Mouse (Mus musculus) left cerebral cortex, postnatal 36 days (tissue): ENCODE data around the gene Tas2r143. TPM values are rescaled to one million over a fixed set of nuclear protein-coding genes. Genes with fewer than 3 reads are reported as not detected.

Experiments used
- DNase-seq, 2 experiments: peaks; one replicate each; pipeline ENCODE4 v3.0.0; 2021 to 2022; ENCODE audit warnings: low spot score in 2 of 2, mixed read lengths in 1 of 2
- intact Hi-C: fragments of 180-260 bp; cut with DNase I; formaldehyde crosslinking; loops from one replicate; pipeline ENCODE4 v1.15.1; 2025
- total RNA-seq, 2 experiments: library from RNA; stranded (reverse); gene quantifications; 2 replicates each; pipeline ENCODE4 v1.2.3; 2021

The Tas2r143 gene
- total RNA-seq, 2 experiments from 2014 or later: 0.48 TPM; not detected in 1

DNA sequence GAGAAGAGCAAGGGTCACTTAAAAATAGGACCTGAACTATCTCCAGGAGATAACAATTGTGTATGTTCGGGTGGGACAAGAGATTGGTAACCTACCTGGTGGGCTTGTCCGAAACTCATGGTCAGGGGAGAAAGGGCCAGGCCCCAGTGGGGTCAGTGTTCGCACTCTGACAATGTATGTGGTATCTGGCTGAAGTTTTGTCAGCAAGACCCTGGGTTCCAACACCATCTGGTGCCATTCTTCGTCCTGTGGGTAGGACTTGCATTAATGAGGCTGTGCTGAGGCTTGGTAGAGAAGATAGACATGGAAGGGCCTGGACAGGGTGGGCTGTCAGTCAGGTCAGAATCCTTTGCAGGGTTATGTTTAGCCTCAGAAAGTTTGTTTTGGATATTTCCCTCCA, 36.0 kb upstream of the Tas2r143 start:
- DNase-seq: no peak
- intact Hi-C loops: no loop called here

DNA sequence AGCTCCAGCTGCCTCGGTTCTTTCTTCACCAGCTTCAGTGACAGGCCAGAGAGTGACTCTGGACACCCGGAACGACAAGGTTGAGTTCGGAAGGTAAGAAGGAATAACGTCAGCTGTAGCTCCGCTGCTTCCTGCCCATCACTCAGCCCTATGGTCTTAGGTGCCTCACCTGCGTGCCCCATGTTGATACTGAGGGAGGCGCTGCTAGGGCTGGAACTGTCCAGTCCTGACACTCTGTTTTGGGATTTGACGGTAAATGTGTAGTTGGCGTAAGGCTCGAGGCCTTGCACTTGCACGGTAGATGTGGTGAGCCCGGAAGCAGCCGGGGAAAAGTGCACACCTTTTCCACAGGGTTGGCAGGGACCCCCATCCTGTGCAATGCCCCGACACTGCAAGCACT, 35.4 kb upstream of the Tas2r143 start:
- DNase-seq: no peak
- intact Hi-C loops: no loop called here

DNA sequence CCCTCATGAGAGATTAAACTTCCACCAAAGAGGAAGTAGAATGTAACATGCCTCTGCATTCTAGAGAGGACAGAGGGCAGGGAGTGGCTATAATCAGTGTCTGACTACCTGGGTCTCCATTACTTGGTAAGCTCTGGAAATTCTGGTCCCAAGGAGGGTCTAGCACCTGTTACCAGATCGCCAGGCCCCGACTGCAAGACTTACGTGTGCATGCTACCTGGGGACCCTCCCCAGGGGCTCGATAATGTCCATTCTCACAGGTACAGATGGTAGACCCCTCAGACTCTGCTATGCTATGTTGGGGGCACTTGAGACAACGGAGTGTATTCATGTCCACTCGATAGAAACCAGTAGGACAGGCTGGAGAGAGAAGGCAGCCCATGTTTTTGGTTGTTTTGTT, 34.8 kb upstream of the Tas2r143 start:
- DNase-seq: no peak

DNA sequence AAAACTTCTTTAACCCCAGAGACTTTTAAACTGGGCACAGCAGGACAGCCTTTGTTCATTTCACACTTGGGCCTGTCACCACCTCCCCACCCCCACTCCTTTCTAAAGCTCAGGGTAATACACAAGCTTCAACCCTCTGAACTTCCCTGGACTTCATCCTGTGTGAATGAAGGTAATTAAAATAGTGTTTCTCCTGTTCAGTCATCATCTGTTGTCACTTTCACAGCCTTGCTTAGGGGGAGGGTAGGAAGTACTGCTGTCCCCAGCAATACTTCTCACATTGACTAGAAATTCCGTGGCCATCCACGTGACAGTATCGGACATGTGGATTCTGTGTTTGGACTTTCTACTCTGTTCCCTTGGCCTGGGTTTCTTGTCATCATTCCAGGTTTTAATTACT, 30.2 kb upstream of the Tas2r143 start:
- no peak for DNase-seq
- intact Hi-C loops: no loop called here

More for the DNA sequence above, 34.8 kb upstream of the Tas2r143 start:
- intact Hi-C loops: no loop called here

DNA sequence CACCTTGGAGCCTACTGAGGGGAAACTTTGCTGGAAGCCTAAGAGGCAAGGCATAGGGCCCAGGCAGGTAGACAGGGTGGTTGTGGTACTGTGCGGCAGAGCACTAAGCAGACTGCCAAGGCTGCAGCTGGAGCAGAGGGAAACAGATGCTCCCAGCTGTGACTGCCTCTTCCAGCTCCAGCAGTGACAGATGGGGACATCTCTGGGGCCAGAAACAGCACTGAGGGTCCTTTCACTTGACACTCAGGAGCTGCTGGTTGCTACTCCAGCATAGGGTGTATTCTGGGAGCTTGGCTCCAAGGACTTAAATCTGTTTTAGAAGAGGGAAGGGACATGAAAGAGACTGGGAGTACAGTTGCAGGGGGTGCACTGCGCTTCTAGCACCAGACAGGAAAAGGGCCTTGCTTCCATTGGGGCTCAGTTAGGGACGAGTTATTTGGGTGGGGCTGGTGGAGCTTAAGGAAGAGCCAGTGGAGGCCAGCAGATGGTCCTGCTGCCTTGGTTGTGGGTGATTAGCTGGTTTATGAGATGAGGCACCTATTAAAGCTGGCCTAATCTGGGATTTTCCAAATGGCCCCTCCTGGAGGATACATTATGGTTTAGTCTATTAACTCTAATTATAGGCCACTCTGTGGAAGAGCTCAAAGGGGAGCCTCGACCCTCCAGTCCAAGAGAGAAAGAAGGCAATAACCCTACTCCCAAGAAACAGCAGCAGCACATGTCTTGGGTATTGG, 29.2 kb upstream of the Tas2r143 start:
- no peak for DNase-seq
- intact Hi-C loops: no loop called here

DNA sequence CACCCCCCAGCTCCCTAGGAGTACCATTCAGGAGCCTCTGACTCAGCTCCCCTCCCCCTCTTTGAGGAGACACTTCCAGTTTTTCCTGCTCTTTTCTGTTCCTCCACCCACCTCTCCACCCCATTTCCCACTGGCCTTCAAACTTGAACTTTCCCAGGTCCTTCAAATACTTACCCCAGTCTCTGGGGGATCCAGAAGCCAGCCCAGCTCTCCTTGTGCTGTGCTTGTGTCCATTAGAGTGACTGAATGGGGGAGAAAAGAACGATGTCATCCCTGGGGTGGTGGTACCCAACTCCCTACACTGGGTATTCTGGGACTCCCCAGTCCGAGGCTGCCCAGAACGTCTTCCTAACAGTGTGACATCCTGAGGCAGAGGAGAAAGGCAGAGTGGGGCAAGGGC, 28.0 kb upstream of the Tas2r143 start:
- intact Hi-C loops: loop anchor here (2.0 kb wide), 1 partner anchor 23 kb away; the partner anchor contains the start of gene Zyx
- no peak for DNase-seq

DNA sequence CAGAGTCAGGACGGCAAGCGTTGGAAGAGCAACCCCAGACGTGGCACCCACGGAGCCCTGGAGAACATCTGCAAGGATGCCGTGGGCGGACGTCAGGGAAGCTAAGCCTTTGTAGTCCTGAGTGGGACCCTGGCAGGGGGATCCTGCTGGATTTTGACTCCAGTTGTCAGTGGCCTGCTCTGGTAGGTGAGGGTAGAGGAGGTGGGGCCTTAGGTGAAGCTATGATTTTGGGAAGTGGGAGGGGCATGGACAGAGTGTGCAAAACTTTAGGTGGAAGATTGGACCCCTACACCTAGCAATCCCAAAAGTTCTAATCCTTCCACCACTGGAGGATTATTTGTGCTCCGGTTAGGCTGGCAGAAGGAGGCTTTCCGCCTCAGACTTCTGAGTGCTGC, 27.6 kb upstream of the Tas2r143 start:
- intact Hi-C loops: loop anchor here (2.0 kb wide), 1 partner anchor 24 kb away; the partner anchor contains the start of gene Zyx
- no peak for DNase-seq

DNA sequence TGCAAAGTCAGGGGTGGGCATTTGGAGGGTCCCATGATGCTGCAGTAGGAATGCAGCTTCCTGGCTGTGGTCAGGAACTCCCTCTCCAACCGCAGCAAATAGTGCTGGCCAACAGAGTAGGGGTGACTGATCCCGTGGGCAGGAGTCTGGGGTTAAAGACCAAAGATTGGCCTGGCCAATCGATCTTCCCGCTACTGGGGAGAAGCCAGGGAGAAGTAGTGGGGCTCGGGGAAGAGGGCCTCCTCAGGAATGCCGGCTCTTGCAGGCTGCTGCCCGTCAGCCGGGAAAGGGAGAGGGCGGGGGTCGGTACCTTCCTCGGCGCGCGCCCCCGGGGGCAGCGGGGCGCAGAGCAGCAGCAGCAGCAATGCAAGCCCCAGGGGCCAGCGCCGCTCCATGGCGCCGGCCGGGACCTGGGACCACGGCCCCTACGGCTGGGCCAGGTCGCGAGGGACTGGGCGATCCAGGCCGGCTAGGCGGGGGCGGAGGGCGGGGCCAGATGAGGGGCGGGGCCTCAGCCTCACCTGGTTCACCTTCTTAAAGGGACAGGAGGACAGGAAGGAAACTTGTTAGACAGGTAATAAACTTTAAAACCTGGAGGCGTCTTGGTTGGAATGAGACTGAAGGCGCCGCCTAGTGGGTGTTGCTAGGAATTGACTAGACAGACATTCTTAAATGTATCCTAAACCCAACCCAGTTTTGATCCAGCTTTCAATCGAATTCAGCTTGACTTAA, 27.1 kb upstream of the Tas2r143 start, which contains the start of gene Epha1:
Epha1 (minus strand) TSS at position 453 of the 732 bp plus-strand sequence.
- DNase-seq: no peak
- intact Hi-C loops: loop anchor here (2.0 kb wide), 1 partner anchor 24 kb away; the partner anchor contains the start of gene Zyx

DNA sequence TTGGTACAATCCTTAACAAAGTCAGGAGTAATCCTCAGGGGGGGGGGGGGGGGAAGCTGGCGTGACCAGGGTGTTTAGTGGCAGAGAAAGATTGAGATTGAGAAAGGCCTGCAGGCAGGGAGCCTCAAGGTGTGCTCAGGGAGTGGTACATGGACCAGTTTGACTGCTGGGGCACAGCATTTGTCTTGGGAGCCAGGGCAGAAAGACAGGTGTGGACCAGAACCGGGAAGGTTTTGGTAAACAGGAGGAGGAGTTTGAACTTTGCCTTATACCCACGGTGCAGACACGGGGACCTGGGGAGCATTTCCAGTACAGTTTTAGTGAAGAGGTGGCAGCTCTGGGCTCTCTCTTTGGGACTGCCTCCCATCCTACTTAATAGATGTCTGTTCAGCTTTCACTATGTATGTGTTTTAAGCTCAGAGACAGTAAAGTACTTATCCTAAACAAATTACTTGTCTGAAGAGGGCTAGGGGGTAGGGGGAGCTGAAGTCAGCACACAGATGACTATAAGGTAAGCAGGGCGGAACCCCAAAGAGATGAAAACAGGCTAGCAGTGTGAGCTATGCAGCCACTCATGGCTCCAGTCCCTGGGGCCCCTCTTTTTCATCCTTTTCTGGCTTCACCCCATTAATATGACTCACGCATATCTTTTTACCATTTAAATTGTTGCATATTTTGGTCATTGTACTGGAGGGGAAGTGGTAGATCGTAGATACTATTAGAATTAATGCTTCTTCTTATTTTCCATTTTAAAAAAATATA, 26.2 kb upstream of the Tas2r143 start:
- intact Hi-C loops: loop anchor here (2.0 kb wide), 1 partner anchor 25 kb away; the partner anchor contains the start of gene Zyx
- DNase-seq: no peak

DNA sequence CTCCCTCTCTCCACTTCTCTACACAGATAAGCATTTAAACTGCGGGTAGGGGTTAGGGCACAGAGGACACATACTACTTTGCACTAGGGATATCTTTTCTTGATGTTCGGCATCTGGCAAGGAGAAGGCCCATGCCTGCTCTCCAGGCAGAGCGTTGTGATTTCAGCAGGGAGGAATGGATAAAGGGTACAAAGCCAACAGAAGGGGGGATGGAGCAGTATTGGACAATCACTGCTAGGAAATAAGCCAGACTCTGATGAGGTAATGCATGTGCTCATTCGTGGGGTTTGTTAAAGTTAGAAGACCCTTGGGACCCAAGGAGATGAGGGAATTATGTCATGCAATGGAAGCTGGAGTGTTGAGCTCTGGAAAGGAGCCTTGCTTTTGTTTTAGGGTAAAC, 25.3 kb upstream of the Tas2r143 start:
- intact Hi-C loops: loop anchor here (5.0 kb wide), 1 partner anchor 147 kb away; no protein-coding TSS in a partner anchor
- DNase-seq: no peak

DNA sequence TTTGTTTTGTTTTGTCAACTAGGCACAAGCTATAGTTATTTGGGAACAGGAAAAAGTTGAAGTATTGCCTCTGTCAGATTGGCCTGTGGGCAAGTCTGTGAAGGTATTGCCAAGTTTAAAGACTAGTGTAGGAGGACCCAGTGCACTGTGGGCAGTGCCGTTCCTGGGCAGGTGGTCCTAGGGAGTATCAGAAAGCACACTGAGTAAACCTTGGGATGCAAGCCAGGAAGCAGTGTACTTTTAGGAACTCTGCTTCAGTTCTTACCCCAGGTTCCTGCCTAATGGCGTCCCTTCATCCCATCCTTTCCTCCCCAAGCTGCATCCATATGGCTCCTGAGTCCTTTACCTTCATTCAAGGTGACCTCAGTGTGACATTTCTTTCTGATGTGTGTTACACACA, 24.9 kb upstream of the Tas2r143 start:
- intact Hi-C loops: loop anchor here (5.0 kb wide), 1 partner anchor 148 kb away; no protein-coding TSS in a partner anchor

DNA sequence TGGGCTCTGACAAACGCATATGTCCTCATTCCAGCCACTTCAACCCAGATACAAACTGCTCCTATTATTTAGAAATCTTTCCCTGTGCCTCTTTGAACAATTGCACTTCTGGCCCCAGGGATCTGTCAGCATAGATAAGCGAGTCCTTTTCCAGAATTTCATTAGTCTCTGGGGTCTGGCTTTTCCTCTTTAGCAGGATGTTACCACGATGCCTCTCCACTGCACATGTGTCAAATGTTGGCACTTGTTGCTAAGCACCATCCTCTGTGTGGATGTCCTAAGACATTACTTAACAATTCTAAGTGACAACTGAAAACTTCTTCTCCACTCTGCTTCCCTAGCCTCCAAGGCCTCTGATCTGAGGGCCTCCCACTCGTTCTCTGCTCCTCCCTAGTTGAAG, 24.0 kb upstream of the Tas2r143 start:
- no peak for DNase-seq
- intact Hi-C loops: loop anchor here (5.0 kb wide), 1 partner anchor 149 kb away; no protein-coding TSS in a partner anchor

More for the DNA sequence above, 24.9 kb upstream of the Tas2r143 start:
- no peak for DNase-seq

DNA sequence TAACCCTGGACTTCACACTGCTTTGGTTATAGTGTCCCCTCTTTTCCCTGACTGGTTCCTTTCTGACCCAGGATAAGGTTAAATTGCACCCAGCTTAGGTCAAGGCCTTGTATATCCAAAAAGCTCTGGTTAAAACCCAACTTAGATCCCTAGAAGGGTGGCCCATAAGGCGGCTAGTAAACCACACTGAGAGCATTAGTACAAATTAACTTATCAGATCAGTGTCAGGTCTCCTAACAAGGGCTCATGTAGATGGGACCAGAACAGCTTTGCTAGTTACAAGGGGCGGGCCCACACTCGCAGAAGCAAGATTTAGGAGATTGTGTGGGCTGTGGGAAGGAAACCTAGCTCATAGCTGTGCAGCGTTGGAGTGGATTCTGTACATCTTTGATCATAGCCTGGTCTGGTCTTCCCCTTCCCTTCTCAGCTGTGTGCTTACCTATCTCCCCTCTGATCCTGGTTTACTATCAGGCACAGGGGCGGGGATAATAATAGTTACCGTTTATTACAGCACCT, 23.5 kb upstream of the Tas2r143 start:
- intact Hi-C loops: loop anchor here (5.0 kb wide), 1 partner anchor 149 kb away; no protein-coding TSS in a partner anchor
- no peak for DNase-seq

DNA sequence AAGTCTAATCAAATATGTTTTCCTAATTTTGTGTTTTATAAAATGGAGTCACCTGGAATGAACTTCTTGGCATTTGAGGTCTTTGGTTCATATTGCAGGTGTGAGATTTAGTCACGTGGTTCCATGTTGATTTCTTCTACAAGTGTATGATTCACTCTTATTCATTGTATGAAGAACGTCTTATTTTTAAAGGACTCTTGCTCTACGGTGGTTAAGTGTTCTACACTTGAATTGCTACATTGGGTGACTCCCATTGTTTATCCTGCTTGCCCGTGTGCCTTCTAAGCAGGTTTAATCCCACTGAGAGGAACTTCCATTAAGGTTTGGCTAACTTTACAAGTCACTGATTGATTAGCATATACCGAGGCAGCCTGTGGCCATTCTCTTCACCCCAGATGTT, 22.8 kb upstream of the Tas2r143 start:
- DNase-seq: no peak
- intact Hi-C loops: loop anchor here (5.0 kb wide), 1 partner anchor 150 kb away; no protein-coding TSS in a partner anchor

DNA sequence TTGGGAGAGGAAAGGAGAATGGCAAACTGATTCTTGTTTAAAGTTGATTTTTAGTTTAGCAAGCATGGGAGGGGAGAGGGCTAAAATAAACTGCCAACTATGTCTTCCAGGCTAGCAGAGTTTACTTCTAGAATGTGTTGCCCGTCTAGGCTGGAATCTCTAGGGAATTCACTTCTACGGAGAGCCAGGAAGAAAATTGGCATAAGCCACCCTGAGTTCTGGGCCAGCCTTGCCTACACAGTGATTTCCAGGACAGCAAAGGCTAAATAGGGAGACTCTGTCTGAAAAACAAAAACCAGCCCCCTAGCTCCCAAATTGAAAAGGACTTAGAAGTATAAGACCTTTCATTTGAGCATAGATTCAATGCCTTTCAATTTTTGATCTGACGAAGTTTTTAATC, 20.5 kb upstream of the Tas2r143 start:
- intact Hi-C loops: loop anchor here (1.0 to 5.0 kb wide), 2 partner anchors 30 to 152 kb away; partner anchors contain the start of gene Zyx
- DNase-seq: no peak

DNA sequence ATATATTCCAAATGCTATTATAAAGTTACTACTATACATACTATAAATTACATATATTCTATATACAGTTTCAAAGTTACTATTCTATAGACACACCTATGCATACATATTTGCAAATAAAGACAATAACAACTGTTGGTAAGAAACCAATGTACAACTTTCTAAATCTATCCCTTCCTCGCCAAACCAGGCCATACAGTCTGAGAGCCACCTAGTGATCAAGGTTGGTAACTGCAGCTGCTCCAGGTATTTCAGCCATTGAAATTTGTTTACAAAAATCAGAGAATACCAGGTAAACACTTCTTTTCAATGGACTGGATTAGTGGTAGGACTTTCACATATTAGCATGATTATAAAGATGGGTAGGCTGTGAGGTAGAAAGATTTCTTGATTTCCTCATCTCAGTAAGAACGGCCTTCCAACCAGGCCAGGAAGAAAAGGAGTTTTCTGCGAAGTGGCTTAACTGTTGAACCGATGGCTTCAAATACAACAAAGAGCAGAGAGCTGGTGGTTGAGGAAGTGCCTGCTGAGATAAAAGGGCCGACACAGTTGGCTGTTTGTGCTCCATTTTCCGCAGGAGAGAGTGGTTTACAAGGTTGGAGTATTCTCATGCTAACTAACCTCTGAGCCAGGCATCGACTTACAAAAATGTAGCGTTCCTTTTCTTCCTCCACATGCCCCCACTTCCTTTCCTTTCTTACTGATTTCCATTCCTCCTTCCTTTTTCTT, 19.5 kb upstream of the Tas2r143 start:
- intact Hi-C loops: loop anchor here (10.0 kb wide), 1 partner anchor 204 kb away; no protein-coding TSS in a partner anchor
- DNase-seq: no peak

DNA sequence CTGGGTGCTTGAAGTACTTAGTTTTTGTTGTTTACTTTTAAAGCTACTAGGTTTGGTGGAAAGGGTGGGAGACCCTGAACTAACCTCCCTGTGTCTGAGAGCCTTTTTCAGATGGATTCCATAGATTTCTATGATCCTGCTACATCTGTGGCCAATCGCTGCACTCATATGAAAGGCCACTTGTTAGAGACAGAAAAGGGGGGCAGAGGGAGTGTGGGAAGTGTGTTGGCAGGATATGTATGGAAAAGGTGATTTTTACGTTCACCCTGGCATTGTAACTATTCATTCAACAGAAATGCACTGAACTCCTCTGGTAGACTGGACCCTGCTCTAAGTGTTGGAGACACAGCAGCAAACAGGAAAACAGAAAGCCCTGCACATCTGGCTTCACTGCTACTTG, 18.8 kb upstream of the Tas2r143 start:
- intact Hi-C loops: loop anchor here (10.0 kb wide), 1 partner anchor 204 kb away; no protein-coding TSS in a partner anchor
- no peak for DNase-seq

DNA sequence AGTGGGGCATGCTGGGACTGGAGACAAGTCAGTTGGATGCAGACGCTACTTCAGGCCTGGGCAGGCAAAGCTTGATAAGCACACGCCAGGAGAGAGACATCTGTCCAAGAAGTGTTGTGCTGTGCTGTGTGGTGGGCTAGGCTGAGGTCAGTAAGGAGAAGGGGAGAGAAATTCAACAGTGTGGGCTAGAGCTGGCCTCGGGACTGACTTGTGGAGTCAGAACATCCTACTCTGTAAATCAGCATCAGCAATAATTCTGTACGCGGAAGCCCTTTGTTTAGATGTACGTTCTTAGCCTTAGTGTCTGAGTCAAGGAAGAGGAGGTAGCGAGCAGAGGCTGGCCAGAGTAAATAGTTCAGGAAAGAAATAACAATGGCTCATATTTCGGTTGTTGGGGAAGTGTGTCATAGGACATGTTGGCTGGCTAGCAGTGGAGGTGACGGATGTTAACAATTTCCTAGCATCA, 18.1 kb upstream of the Tas2r143 start:
- intact Hi-C loops: loop anchor here (10.0 kb wide), 1 partner anchor 203 kb away; no protein-coding TSS in a partner anchor
- DNase-seq: no peak
